Mouse (Mus musculus): ENCODE data around the gene C2cd2. TPM values are rescaled to one million over a fixed set of nuclear protein-coding genes. Genes with fewer than 3 reads are reported as not detected.
"Not testable (repeated sequence)": the region's sequence is repeated elsewhere in the genome, so short reads cannot be mapped to it uniquely, and the experiment has no call there.

C2cd2 gene
- total RNA-seq (2021), result 10 to 100 TPM; 12.1 to 24.4 TPM

GRCm38 (mm10) chr16:97962151-97962948, at the start of gene C2cd2, which contains the start of gene Zbtb21:
TSS of gene C2cd2 (minus strand) at chr16:97962598.
TSS of gene Zbtb21 (minus strand) at chr16:97962622.
- peak; percentile 98 to 99 for DNase-seq (ENCODE audit: low spot score in 2 of 2)
- intact Hi-C loops (cut with DNase I), result loop anchor here (1.0 to 2.0 kb wide), 3 partner anchors 36 to 111 kb away; partner anchors contain the start of gene Prdm15

- DNase-seq (ENCODE audit: low spot score in 2 of 2), result not testable (repeated sequence)
Observed at GRCm38 (mm10) chr16:97997383-97997731, 35.0 kb upstream of the C2cd2 start.

DNA sequence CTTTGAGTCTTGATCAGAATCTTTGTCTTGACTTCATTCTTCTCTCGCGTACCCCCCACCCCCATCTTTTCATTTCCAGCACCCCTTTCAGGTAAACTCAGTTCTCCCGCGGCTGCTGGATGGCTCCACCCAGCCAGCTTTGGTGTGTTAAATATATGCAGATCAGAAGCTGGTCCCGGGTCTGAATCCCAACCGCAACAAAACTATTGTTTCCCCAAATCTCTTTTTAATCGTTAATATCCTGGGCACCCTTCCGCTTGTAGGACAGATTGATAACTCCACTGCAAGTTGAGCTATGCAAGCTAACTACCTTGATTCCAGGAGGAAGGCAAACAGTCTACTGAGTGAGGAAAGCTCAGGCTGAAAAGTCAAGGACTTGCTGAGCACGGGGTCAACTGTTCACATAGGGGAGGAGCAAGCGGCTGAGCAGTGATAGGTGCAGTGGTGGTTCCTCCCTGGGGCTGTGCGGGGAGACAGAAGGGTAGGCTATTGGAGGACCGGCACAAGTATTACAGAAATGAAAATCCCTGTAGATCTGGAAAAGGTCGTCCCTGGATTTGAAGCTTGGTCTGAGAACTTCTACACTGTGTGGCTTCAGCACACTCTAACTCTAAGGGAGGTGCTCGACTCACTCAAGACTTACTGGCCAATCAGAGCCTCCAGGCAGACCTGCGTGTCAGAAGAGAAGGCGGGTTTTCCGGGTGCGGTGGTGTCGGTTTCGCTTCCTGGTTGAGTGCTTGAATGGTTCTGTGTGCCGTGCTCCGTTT, 34.4 kb upstream of the C2cd2 start, which contains the start of gene B230307C23Rik:
Gene B230307C23Rik (plus strand): TSS at position 700 of the 767 bp plus-strand sequence.
- DNase-seq (ENCODE audit: low spot score in 2 of 2), result peak; percentile 84 to 85
- intact Hi-C loops (cut with DNase I), result no loop called here

More at GRCm38 (mm10) chr16:97997383-97997731, 35.0 kb upstream of the C2cd2 start:
- intact Hi-C loops (cut with DNase I), result not testable (repeated sequence)

DNA sequence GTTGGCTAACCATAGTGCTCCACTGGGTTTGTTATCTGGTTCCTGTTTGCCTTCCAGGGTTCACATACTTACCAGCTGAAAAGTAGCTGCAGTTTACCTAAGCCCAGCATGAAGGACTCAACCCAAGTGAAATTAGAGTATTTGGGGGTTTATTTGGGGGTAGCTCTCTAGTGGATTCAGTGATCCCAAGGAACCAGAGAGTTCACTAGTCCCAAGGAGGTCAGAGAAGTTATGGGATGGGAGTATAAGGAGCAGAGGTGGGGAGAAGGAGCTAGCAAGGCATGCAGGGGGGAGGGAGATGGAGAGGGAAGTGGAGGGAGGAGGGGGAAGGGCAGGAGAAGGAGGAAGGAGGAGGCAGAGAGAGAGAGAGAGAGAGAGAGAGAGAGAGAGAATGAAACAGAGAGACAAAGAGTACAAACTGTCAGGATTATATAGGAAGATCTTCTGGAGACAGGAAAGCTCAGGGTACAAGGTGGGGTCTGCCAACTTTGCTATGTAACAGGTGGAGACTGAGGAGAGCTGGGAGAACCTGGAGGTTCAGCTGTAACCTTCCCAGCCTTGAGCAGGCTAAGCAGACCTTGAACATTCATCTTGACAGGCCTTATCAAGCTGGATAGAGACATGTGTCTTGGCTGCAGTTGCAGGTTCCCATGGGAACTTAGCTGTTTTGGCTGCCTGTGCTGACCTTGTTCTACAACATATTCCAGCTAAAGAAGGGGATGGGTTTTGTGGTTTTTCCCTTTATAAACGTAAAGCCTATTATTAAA, 33.6 kb upstream of the C2cd2 start:
- no peak for DNase-seq (ENCODE audit: low spot score in 2 of 2)
- intact Hi-C loops (cut with DNase I), result no loop called here

DNA sequence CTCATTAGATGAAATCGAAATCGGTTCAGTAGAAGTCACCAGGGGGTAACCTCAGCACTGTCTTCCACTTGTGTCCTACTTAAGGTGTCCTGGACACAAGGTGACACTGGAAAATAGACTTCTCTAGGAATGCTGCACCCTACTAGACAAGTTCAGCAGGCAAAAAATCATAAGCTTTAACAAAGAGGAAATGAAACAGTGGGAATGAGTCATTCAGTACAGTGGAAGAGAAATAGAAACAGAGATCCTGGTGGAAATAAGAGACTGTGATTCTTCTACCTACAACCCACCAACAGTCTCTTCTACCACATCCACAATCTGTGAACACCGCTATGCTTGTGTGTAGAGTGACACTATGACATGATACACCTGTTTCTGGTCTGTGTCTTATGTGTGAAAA, 30.1 kb upstream of the C2cd2 start:
- intact Hi-C loops (cut with DNase I), result not testable (repeated sequence)

DNA sequence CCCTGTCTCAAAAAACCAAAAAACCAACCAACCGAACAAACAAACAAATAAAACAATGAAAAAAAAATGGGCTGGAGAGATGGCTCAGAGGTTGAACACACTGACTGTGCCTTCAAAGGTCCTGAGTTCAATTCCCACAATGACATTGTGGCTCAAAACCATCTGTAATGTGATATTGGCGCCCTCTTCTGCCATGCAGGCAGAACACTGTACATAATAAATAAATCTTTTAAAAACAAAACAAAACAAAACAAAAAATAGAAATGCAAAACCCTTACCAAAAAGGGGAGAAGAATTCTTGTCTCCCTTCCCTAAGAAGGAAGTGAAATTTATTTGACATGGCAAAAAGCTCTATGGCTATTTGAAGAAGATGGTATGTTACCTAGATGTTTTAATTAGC, 29.1 kb upstream of the C2cd2 start:
- intact Hi-C loops (cut with DNase I), result no loop called here
- no peak for DNase-seq (ENCODE audit: low spot score in 2 of 2)

More for the DNA sequence above, 30.1 kb upstream of the C2cd2 start:
- DNase-seq (ENCODE audit: low spot score in 2 of 2), result not testable (repeated sequence)

DNA sequence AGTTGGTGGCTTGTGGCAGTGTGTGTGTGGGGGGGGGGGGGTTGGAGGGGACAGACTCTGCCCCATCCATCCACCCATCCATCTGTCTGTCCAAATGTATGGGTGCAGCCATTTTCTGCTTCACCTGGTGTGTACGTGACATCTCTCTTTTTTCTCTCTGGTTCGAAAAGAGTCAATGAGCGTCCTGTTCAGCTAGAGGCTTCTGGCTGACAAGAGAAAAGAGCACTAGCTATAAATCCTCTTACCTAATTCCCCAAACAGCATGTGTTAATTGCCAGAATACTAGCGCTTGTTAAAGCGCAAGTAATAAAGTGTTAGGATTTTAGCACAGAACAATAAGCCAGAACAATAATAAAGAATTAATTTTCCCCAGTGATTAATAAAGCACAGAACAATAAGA, 22.2 kb upstream of the C2cd2 start:
- DNase-seq (ENCODE audit: low spot score in 2 of 2), result no peak
- intact Hi-C loops (cut with DNase I), result no loop called here

- intact Hi-C loops (cut with DNase I), result no loop called here
- DNase-seq (ENCODE audit: low spot score in 2 of 2), result no peak
Observed at GRCm38 (mm10) chr16:97981362-97981761, 19.0 kb upstream of the C2cd2 start.

GRCm38 (mm10) chr16:97977722-97978121, 15.3 kb upstream of the C2cd2 start:
- DNase-seq (ENCODE audit: low spot score in 2 of 2), result no peak
- intact Hi-C loops (cut with DNase I), result no loop called here

DNA sequence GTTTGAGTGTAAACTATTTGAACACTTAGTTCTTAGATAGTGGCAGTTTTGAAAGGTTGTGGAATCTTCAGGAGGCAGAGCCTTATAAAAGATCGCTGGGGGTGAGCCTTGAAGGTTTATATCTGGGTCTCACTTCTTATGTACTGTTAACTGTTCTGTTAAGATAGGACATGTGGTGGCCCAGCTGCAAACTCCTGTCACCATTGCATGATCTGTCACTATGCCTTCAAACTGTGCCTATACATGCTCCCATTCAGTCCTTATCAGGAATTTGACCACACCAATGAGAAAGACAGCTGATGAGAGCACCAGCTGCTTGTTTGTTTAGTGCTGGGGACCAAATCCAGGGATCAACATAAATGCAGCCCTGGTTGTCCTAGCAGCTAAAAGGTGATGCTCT, 14.9 kb upstream of the C2cd2 start:
- DNase-seq (ENCODE audit: low spot score in 2 of 2), result no peak
- intact Hi-C loops (cut with DNase I), result no loop called here

- DNase-seq (ENCODE audit: low spot score in 2 of 2), result no peak
- intact Hi-C loops (cut with DNase I), result loop anchor here (2.0 kb wide), 2 partner anchors 35 to 41 kb away; no protein-coding TSS in a partner anchor
Observed at GRCm38 (mm10) chr16:97963956-97964540, 1.6 kb upstream of the C2cd2 start.

- no peak for DNase-seq (ENCODE audit: low spot score in 2 of 2)
- intact Hi-C loops (cut with DNase I), result loop anchor here (1.0 to 2.0 kb wide), 3 partner anchors 37 to 110 kb away; partner anchors contain the start of gene Prdm15
Observed at GRCm38 (mm10) chr16:97961381-97962150, 832 bp downstream of the C2cd2 start.

- no peak for DNase-seq (ENCODE audit: low spot score in 2 of 2)
- intact Hi-C loops (cut with DNase I), result no loop called here
Observed at GRCm38 (mm10) chr16:97960348-97960747, 2.0 kb downstream of the C2cd2 start.

- intact Hi-C loops (cut with DNase I), result no loop called here
- DNase-seq (ENCODE audit: low spot score in 2 of 2), result no peak
Observed at GRCm38 (mm10) chr16:97958401-97958973, 3.9 kb downstream of the C2cd2 start.

DNA sequence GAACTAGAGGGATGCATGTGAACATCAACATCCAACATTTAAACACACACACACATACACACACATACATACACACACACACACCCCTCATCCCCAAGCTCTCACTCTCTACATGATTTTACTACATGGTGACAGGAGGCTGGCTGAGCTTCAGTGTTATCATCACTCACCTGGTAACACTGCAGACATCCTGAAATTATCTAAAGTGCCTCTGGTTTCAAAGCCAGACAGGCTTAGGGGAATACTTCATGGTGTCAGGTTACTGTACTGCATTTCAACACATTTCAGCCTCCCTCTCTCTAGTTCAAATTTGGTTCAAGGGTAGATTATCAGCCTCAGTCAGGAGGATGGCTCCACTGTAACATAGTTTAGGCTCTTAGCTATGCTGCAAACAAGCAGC, 4.8 kb downstream of the C2cd2 start:
- intact Hi-C loops (cut with DNase I), result no loop called here
- no peak for DNase-seq (ENCODE audit: low spot score in 2 of 2)

DNA sequence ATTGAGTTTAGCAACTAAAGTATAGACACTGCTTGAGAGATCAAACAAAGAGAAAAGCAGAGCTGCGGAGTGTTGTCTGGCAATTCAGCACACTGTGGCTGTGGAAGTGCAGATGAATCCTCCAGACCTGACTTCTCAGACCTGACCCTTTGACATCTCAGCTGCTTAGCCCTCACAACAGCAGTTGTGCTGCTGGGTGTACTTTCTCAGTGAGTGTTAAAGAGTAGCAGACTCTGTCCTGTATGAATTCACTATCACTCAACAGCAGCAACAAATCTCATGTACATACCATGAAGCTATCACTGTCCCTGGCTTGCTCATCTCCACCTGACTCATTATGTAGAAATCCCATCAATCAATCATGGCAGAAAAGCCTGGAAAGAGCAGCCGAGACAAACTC, 6.4 kb downstream of the C2cd2 start:
- intact Hi-C loops (cut with DNase I), result no loop called here
- no peak for DNase-seq (ENCODE audit: low spot score in 2 of 2)

- intact Hi-C loops (cut with DNase I), result no loop called here
- DNase-seq (ENCODE audit: low spot score in 2 of 2), result no peak
Observed at GRCm38 (mm10) chr16:97953300-97953699, 9.1 kb downstream of the C2cd2 start.

DNA sequence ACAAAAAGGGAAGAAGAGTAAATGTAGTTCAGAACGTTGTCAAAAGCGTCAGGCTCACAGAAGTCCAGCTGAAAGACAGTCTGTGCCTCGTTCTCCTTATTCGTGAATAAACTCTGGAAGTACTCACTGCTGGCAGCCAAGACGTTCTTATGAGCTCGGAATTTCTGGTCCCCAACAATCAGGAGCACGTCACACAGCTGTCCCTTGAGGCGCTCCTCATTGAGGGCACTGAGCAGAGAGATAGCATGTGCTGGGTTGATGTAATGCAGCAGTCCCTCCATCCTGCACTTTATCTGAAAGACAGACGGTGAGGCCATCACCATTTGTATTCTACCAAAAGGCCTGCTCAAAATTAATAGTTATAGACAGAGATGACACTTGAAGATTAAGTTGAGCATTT, 9.6 kb downstream of the C2cd2 start:
- no peak for DNase-seq (ENCODE audit: low spot score in 2 of 2)
- intact Hi-C loops (cut with DNase I), result no loop called here

Data from left cerebral cortex, postnatal 36 days (tissue).